In the genomic region with DNA sequence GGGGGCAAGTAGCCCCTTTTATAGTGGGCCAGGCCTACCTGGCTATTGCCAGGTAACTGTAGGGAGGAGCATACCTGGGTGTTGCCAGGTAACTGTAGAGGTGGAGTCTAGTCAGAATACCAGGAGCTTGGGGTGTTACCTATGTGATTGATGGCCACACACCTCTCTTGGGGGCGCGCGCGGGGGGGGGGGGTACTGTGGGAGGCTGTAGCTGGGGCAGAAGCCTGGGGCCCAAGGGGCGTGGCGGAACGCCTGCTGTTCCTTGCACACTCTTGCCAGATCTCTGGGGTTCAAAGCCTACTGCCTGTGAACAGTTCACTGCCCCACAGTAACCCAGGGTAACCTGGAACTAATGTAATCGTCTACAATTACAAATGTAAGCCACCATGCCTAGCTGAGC, we compare ENCODE assay signal across 22 mouse cellular contexts.
DNase-seq lines count a peak whose midpoint lies in the region; ATAC-seq and TF ChIP-seq lines count a peak whose summit lies in the region.
"Had no signal": no experiment of that assay in that cellular context is flagged by ENCODE, and none has a peak within 500 bp of the region (broad histone marks: within the 10 kb centered on the region; RNA-seq: fewer than 3 reads in every experiment).

No protein-coding gene starts in this region.

- H3K27me3 ChIP-seq in embryonic facial prominence, embryonic 11.5 days (ENCODE audit: control insufficient read depth, insufficient read depth, low read length) = no peaks in the 10 kb centered on the region
- H3K27me3 ChIP-seq in embryonic facial prominence, embryonic 10.5 days (replicated peaks; ENCODE audit: low read depth, poor library complexity, severe bottlenecking) = peaks cover 17% of the 10 kb centered on the region
- H3K27me3 ChIP-seq in intestine, embryonic 15.5 days (replicated peaks) = no peaks in the 10 kb centered on the region
- no peaks in the 10 kb centered on the region for H3K27me3 ChIP-seq in intestine, postnatal 0 days (replicated peaks; ENCODE audit: control insufficient read depth, insufficient read depth, low read length)
- H3K27me3 ChIP-seq in midbrain, embryonic 15.5 days (replicated peaks) = no peaks in the 10 kb centered on the region
- no peaks in the 10 kb centered on the region for H3K27me3 ChIP-seq in midbrain, embryonic 13.5 days
- H3K27me3 ChIP-seq in stomach, postnatal 0 days (ENCODE audit: control insufficient read depth, insufficient read depth, low read length) = no peaks in the 10 kb centered on the region
- H3K27me3 ChIP-seq: forebrain, embryonic 13.5 days; hindbrain, embryonic 13.5 days had no signal

- WGBS in embryonic facial prominence, embryonic 11.5 days = 59% methylated on average over 8 of the region's 8 CpGs
- WGBS in embryonic facial prominence, embryonic 10.5 days = 49% methylated on average over 8 of the region's 8 CpGs
- WGBS in intestine, embryonic 15.5 days = 36% methylated on average over 7 of the region's 8 CpGs
- WGBS in intestine, postnatal 0 days = 41% methylated on average over 8 of the region's 8 CpGs
- 56% methylated on average over 8 of the region's 8 CpGs for WGBS in midbrain, embryonic 15.5 days
- WGBS in midbrain, embryonic 13.5 days = 51% methylated on average over 8 of the region's 8 CpGs
- WGBS in stomach, postnatal 0 days = 44% methylated on average over 7 of the region's 8 CpGs

- TF ChIP-seq EP300 in stomach, postnatal 0 days (optimal IDR thresholded peaks at IDR 0.05) = no peak

- H3K4me3 ChIP-seq in embryonic facial prominence, embryonic 11.5 days (ENCODE audit: low read depth, low read length) = no peak overlapping the region
- no peak overlapping the region; the same call in 1 of the 2 replicates for H3K4me3 ChIP-seq in embryonic facial prominence, embryonic 10.5 days
- H3K4me3 ChIP-seq in intestine, embryonic 15.5 days (replicated peaks) = no peak overlapping the region
- no peak overlapping the region for H3K4me3 ChIP-seq in intestine, postnatal 0 days (ENCODE audit: low read depth, low read length)
- no peak overlapping the region for H3K4me3 ChIP-seq in midbrain, embryonic 15.5 days
- no peak overlapping the region for H3K4me3 ChIP-seq in midbrain, embryonic 13.5 days (replicated peaks)
- H3K4me3 ChIP-seq in stomach, postnatal 0 days (ENCODE audit: low read depth, low read length) = no peak overlapping the region
- H3K4me3 ChIP-seq: forebrain, embryonic 13.5 days; hindbrain, embryonic 13.5 days had no signal

- no peak for TF ChIP-seq CTCF in intestine, postnatal 0 days (IDR thresholded peaks at IDR 0.05; ENCODE audit: low read depth)
- TF ChIP-seq CTCF in stomach, postnatal 0 days (IDR thresholded peaks at IDR 0.05; ENCODE audit: low read depth) = no peak

- ATAC-seq in embryonic facial prominence, embryonic 11.5 days (replicated peaks; ENCODE audit: insufficient number of reproducible peaks, low FRiP score, low TSS enrichment, low read depth) = peak; percentile 65; the same call in 1 of the 2 replicates
- ATAC-seq in intestine, embryonic 15.5 days = peak; percentile 51
- ATAC-seq in intestine, postnatal 0 days = no peak
- peak; percentile 54; the same call in 1 of the 2 replicates for ATAC-seq in midbrain, embryonic 15.5 days (replicated peaks)
- no peak for ATAC-seq in midbrain, embryonic 13.5 days
- peak; percentile 24; the same call in 1 of the 2 replicates for ATAC-seq in stomach, postnatal 0 days (ENCODE audit: low FRiP score, low TSS enrichment)
- ATAC-seq in megakaryocyte progenitor cell, adult 5-6 weeks (replicated peaks; ENCODE audit: poor library complexity) = no peak
- ATAC-seq: CD4-positive, CD25-positive, alpha-beta regulatory T cell, adult 4 months; forebrain, embryonic 13.5 days had no signal

- H3K4me1 ChIP-seq in embryonic facial prominence, embryonic 11.5 days (ENCODE audit: control insufficient read depth, insufficient read depth, low read length) = no peaks in the 10 kb centered on the region
- H3K4me1 ChIP-seq in embryonic facial prominence, embryonic 10.5 days = peaks cover 7% of the 10 kb centered on the region; the same call in 1 of the 2 replicates
- no peaks in the 10 kb centered on the region for H3K4me1 ChIP-seq in intestine, embryonic 15.5 days (replicated peaks)
- H3K4me1 ChIP-seq in intestine, postnatal 0 days (replicated peaks; ENCODE audit: control insufficient read depth, insufficient read depth, low read length) = no peaks in the 10 kb centered on the region
- no peaks in the 10 kb centered on the region for H3K4me1 ChIP-seq in midbrain, embryonic 15.5 days
- no peaks in the 10 kb centered on the region for H3K4me1 ChIP-seq in midbrain, embryonic 13.5 days (replicated peaks)
- H3K4me1 ChIP-seq in stomach, postnatal 0 days (replicated peaks; ENCODE audit: control insufficient read depth, insufficient read depth) = no peaks in the 10 kb centered on the region
- H3K4me1 ChIP-seq: forebrain, embryonic 13.5 days; hindbrain, embryonic 13.5 days had no signal

- no peaks in the 10 kb centered on the region for H3K36me3 ChIP-seq in embryonic facial prominence, embryonic 11.5 days (replicated peaks; ENCODE audit: control insufficient read depth, insufficient read depth, low read depth, low read length)
- no peaks in the 10 kb centered on the region for H3K36me3 ChIP-seq in embryonic facial prominence, embryonic 10.5 days (replicated peaks)
- no peaks in the 10 kb centered on the region for H3K36me3 ChIP-seq in intestine, embryonic 15.5 days
- H3K36me3 ChIP-seq in intestine, postnatal 0 days (ENCODE audit: control insufficient read depth, insufficient read depth) = no peaks in the 10 kb centered on the region
- no peaks in the 10 kb centered on the region for H3K36me3 ChIP-seq in midbrain, embryonic 15.5 days (replicated peaks)
- no peaks in the 10 kb centered on the region for H3K36me3 ChIP-seq in midbrain, embryonic 13.5 days
- no peaks in the 10 kb centered on the region for H3K36me3 ChIP-seq in stomach, postnatal 0 days (ENCODE audit: control insufficient read depth, insufficient read depth, low read length)
- H3K36me3 ChIP-seq: G1E; hindbrain, embryonic 13.5 days had no signal

- no peak overlapping the region for H3K27ac ChIP-seq in embryonic facial prominence, embryonic 11.5 days (replicated peaks; ENCODE audit: low read depth, low read length)
- no peak overlapping the region for H3K27ac ChIP-seq in embryonic facial prominence, embryonic 10.5 days (replicated peaks)
- no peak overlapping the region for H3K27ac ChIP-seq in intestine, embryonic 15.5 days
- H3K27ac ChIP-seq in intestine, postnatal 0 days (ENCODE audit: low read depth, low read length) = no peak overlapping the region
- no peak overlapping the region for H3K27ac ChIP-seq in midbrain, embryonic 15.5 days
- H3K27ac ChIP-seq in midbrain, embryonic 13.5 days = no peak overlapping the region
- H3K27ac ChIP-seq in stomach, postnatal 0 days (replicated peaks) = no peak overlapping the region
- H3K27ac ChIP-seq: forebrain, embryonic 13.5 days; hindbrain, embryonic 13.5 days had no signal

- DNase-seq in embryonic facial prominence, embryonic 11.5 days (ENCODE audit: low spot score) = no peak
- no peak for DNase-seq in embryonic facial prominence, embryonic 10.5 days (ENCODE audit: low spot score)
- DNase-seq in stomach, postnatal 0 days (ENCODE audit: low spot score) = no peak
- DNase-seq: adrenal gland, postnatal 25 days; cerebellum, adult 11 months; cerebellum, postnatal 10 days; gastrocnemius, postnatal 14 days; heart, adult 18-20 months; heart, postnatal 10 days; kidney, adult 2 months; liver; right cerebral cortex, postnatal 4 days; thymus, postnatal 4 days had no signal

- H3K4me2 ChIP-seq in embryonic facial prominence, embryonic 11.5 days (ENCODE audit: low read depth, low read length) = no peak overlapping the region
- H3K4me2 ChIP-seq in intestine, embryonic 15.5 days (replicated peaks) = no peak overlapping the region
- H3K4me2 ChIP-seq in intestine, postnatal 0 days (replicated peaks; ENCODE audit: low read depth) = no peak overlapping the region
- H3K4me2 ChIP-seq in midbrain, embryonic 15.5 days = no peak overlapping the region
- H3K4me2 ChIP-seq in midbrain, embryonic 13.5 days (replicated peaks) = no peak overlapping the region
- no peak overlapping the region for H3K4me2 ChIP-seq in stomach, postnatal 0 days (replicated peaks; ENCODE audit: low read depth)
- H3K4me2 ChIP-seq: forebrain, embryonic 13.5 days; hindbrain, embryonic 13.5 days had no signal

- H3K9ac ChIP-seq in embryonic facial prominence, embryonic 11.5 days (replicated peaks; ENCODE audit: low read length) = no peak overlapping the region
- H3K9ac ChIP-seq in intestine, embryonic 15.5 days = no peak overlapping the region
- H3K9ac ChIP-seq in intestine, postnatal 0 days (ENCODE audit: low read depth, low read length) = no peak overlapping the region
- H3K9ac ChIP-seq in midbrain, embryonic 15.5 days = no peak overlapping the region
- H3K9ac ChIP-seq in midbrain, embryonic 13.5 days (replicated peaks) = no peak overlapping the region
- no peak overlapping the region for H3K9ac ChIP-seq in stomach, postnatal 0 days (ENCODE audit: low read length)
- H3K9ac ChIP-seq: forebrain, embryonic 13.5 days; hindbrain, embryonic 13.5 days had no signal

- H3K9me3 ChIP-seq in embryonic facial prominence, embryonic 11.5 days (replicated peaks; ENCODE audit: control insufficient read depth, low read length) = no peaks in the 10 kb centered on the region
- no peaks in the 10 kb centered on the region for H3K9me3 ChIP-seq in embryonic facial prominence, embryonic 10.5 days
- H3K9me3 ChIP-seq in intestine, embryonic 15.5 days = no peaks in the 10 kb centered on the region
- no peaks in the 10 kb centered on the region for H3K9me3 ChIP-seq in intestine, postnatal 0 days (ENCODE audit: control insufficient read depth)
- no peaks in the 10 kb centered on the region for H3K9me3 ChIP-seq in midbrain, embryonic 15.5 days
- H3K9me3 ChIP-seq in midbrain, embryonic 13.5 days = peaks cover 3% of the 10 kb centered on the region; the same call in 1 of the 2 replicates
- no peaks in the 10 kb centered on the region for H3K9me3 ChIP-seq in stomach, postnatal 0 days (ENCODE audit: control insufficient read depth, low read length)
- H3K9me3 ChIP-seq: forebrain, embryonic 13.5 days; G1E; hindbrain, embryonic 13.5 days had no signal

Comparison
In these comparisons a context has a peak if more than half of its experiments do, and no peak if none do; other contexts are left out.
1. ATAC-seq: peak in embryonic facial prominence, embryonic 11.5 days (single experiment), intestine, embryonic 15.5 days (single experiment), midbrain, embryonic 15.5 days (single experiment) and stomach, postnatal 0 days (single experiment); none in intestine, postnatal 0 days (single experiment), midbrain, embryonic 13.5 days (single experiment) and megakaryocyte progenitor cell, adult 5-6 weeks (single experiment).